Mouse (Mus musculus): ENCODE data around the gene D130043K22Rik. TPM values are rescaled to one million over a fixed set of nuclear protein-coding genes. Genes with fewer than 3 reads are reported as not detected.

The D130043K22Rik gene
- polyA plus RNA-seq, 1 experiment from 2014 or later = 0.67 TPM

- Histone ChIP-seq H3K27ac (ENCODE audit: low read depth, low read length) (no peak overlapping the region), H3K9me3 (ENCODE audit: control insufficient read depth, low read length) (no peaks in the 10 kb centered on the region), H3K4me3 (ENCODE audit: low read depth, low read length) (no peak overlapping the region), H3K4me1 (replicated peaks; ENCODE audit: control insufficient read depth, insufficient read depth, low read length) (no peaks in the 10 kb centered on the region), H3K4me2 (ENCODE audit: low read depth, low read length, severe bottlenecking) (no peak overlapping the region), H3K9ac (ENCODE audit: low read length) (no peak overlapping the region), H3K36me3 (ENCODE audit: control insufficient read depth, insufficient read depth, low read length) (no peaks in the 10 kb centered on the region), H3K27me3 (ENCODE audit: control insufficient read depth, insufficient read depth, low read length) (no peaks in the 10 kb centered on the region)
- DNase-seq (ENCODE audit: low spot score) = no peak
- WGBS = 85% methylated on average over 9 of the region's 9 CpGs
- ATAC-seq (replicated peaks; ENCODE audit: low FRiP score) = no peak
These were observed 21.8 kb downstream of the D130043K22Rik start for GRCm38 (mm10) chr13:24866430-24867402.

- 89% methylated on average over 10 of the region's 10 CpGs for WGBS
- no peak overlapping the region for H3K9ac ChIP-seq (ENCODE audit: low read length)
- H3K4me3 ChIP-seq (ENCODE audit: low read depth, low read length) = no peak overlapping the region
- no peaks in the 10 kb centered on the region for H3K27me3 ChIP-seq (ENCODE audit: control insufficient read depth, insufficient read depth, low read length)
- no peaks in the 10 kb centered on the region for H3K9me3 ChIP-seq (ENCODE audit: control insufficient read depth, low read length)
- H3K36me3 ChIP-seq (ENCODE audit: control insufficient read depth, insufficient read depth, low read length) = no peaks in the 10 kb centered on the region
- DNase-seq (ENCODE audit: low spot score) (no peak), ATAC-seq (replicated peaks; ENCODE audit: low FRiP score) (no peak)
- H3K27ac ChIP-seq (ENCODE audit: low read depth, low read length) = no peak overlapping the region
- H3K4me2 ChIP-seq (ENCODE audit: low read depth, low read length, severe bottlenecking) = no peak overlapping the region
- no peaks in the 10 kb centered on the region for H3K4me1 ChIP-seq (replicated peaks; ENCODE audit: control insufficient read depth, insufficient read depth, low read length)
These were observed 22.9 kb downstream of the D130043K22Rik start for GRCm38 (mm10) chr13:24867789-24868188.

- no peaks in the 10 kb centered on the region for H3K9me3 ChIP-seq (ENCODE audit: control insufficient read depth, low read length)
- DNase-seq (ENCODE audit: low spot score) (no peak), ATAC-seq (replicated peaks; ENCODE audit: low FRiP score) (no peak)
- H3K4me3 ChIP-seq (ENCODE audit: low read depth, low read length) = no peak overlapping the region
- no peaks in the 10 kb centered on the region for H3K4me1 ChIP-seq (replicated peaks; ENCODE audit: control insufficient read depth, insufficient read depth, low read length)
- no peak overlapping the region for H3K27ac ChIP-seq (ENCODE audit: low read depth, low read length)
- no peaks in the 10 kb centered on the region for H3K36me3 ChIP-seq (ENCODE audit: control insufficient read depth, insufficient read depth, low read length)
- H3K9ac ChIP-seq (ENCODE audit: low read length) = no peak overlapping the region
- H3K4me2 ChIP-seq (ENCODE audit: low read depth, low read length, severe bottlenecking) = no peak overlapping the region
- no peaks in the 10 kb centered on the region for H3K27me3 ChIP-seq (ENCODE audit: control insufficient read depth, insufficient read depth, low read length)
- 90% methylated on average over 7 of the region's 7 CpGs for WGBS
These were observed 23.3 kb downstream of the D130043K22Rik start for GRCm38 (mm10) chr13:24868233-24868632.

GRCm38 (mm10) chr13:24879359-24880040 is 34.6 kb downstream of the D130043K22Rik start:
- DNase-seq (ENCODE audit: low spot score) (no peak), ATAC-seq (replicated peaks; ENCODE audit: low FRiP score) (no peak)
- no peaks in the 10 kb centered on the region for H3K27me3 ChIP-seq (ENCODE audit: control insufficient read depth, insufficient read depth, low read length)
- WGBS = 92% methylated on average over 15 of the region's 15 CpGs
- H3K4me2 ChIP-seq (ENCODE audit: low read depth, low read length, severe bottlenecking) = no peak overlapping the region
- no peaks in the 10 kb centered on the region for H3K9me3 ChIP-seq (ENCODE audit: control insufficient read depth, low read length)
- no peak overlapping the region for H3K27ac ChIP-seq (ENCODE audit: low read depth, low read length)
- H3K9ac ChIP-seq (ENCODE audit: low read length) = no peak overlapping the region
- no peaks in the 10 kb centered on the region for H3K4me1 ChIP-seq (replicated peaks; ENCODE audit: control insufficient read depth, insufficient read depth, low read length)
- H3K36me3 ChIP-seq (ENCODE audit: control insufficient read depth, insufficient read depth, low read length) = no peaks in the 10 kb centered on the region
- no peak overlapping the region for H3K4me3 ChIP-seq (ENCODE audit: low read depth, low read length)

GRCm38 (mm10) chr13:24880208-24880607 is 35.3 kb downstream of the D130043K22Rik start:
- DNase-seq (ENCODE audit: low spot score) = no peak
- H3K9ac ChIP-seq (ENCODE audit: low read length) = no peak overlapping the region
- H3K4me1 ChIP-seq (replicated peaks; ENCODE audit: control insufficient read depth, insufficient read depth, low read length) = no peaks in the 10 kb centered on the region
- H3K4me2 ChIP-seq (ENCODE audit: low read depth, low read length, severe bottlenecking) = no peak overlapping the region
- WGBS = 88% methylated on average over 6 of the region's 6 CpGs
- H3K27me3 ChIP-seq (ENCODE audit: control insufficient read depth, insufficient read depth, low read length) = no peaks in the 10 kb centered on the region
- H3K27ac ChIP-seq (ENCODE audit: low read depth, low read length) = no peak overlapping the region
- no peak overlapping the region for H3K4me3 ChIP-seq (ENCODE audit: low read depth, low read length)
- H3K9me3 ChIP-seq (ENCODE audit: control insufficient read depth, low read length) = no peaks in the 10 kb centered on the region
- no peak for ATAC-seq (replicated peaks; ENCODE audit: low FRiP score)
- no peaks in the 10 kb centered on the region for H3K36me3 ChIP-seq (ENCODE audit: control insufficient read depth, insufficient read depth, low read length)

- 97% methylated on average over 5 of the region's 5 CpGs for WGBS
- Histone ChIP-seq H3K27me3 (ENCODE audit: control insufficient read depth, insufficient read depth, low read length) (no peaks in the 10 kb centered on the region), H3K9ac (ENCODE audit: low read length) (no peak overlapping the region), H3K36me3 (ENCODE audit: control insufficient read depth, insufficient read depth, low read length) (no peaks in the 10 kb centered on the region), H3K4me3 (ENCODE audit: low read depth, low read length) (no peak overlapping the region), H3K9me3 (ENCODE audit: control insufficient read depth, low read length) (no peaks in the 10 kb centered on the region), H3K27ac (ENCODE audit: low read depth, low read length) (no peak overlapping the region), H3K4me1 (replicated peaks; ENCODE audit: control insufficient read depth, insufficient read depth, low read length) (no peaks in the 10 kb centered on the region), H3K4me2 (ENCODE audit: low read depth, low read length, severe bottlenecking) (no peak overlapping the region)
- ATAC-seq (replicated peaks; ENCODE audit: low FRiP score) (no peak), DNase-seq (ENCODE audit: low spot score) (no peak)
These were observed 35.8 kb downstream of the D130043K22Rik start for GRCm38 (mm10) chr13:24880704-24881103.

- H3K27me3 ChIP-seq (ENCODE audit: control insufficient read depth, insufficient read depth, low read length) = no peaks in the 10 kb centered on the region
These were observed 37.5 kb downstream of the D130043K22Rik start for GRCm38 (mm10) chr13:24882411-24882810.

GRCm38 (mm10) chr13:24889554-24889953 is 44.6 kb downstream of the D130043K22Rik start:
- Histone ChIP-seq H3K4me3 (ENCODE audit: low read depth, low read length) (no peak overlapping the region), H3K9me3 (ENCODE audit: control insufficient read depth, low read length) (no peaks in the 10 kb centered on the region), H3K4me1 (replicated peaks; ENCODE audit: control insufficient read depth, insufficient read depth, low read length) (no peaks in the 10 kb centered on the region), H3K27ac (ENCODE audit: low read depth, low read length) (no peak overlapping the region), H3K4me2 (ENCODE audit: low read depth, low read length, severe bottlenecking) (no peak overlapping the region), H3K9ac (ENCODE audit: low read length) (no peak overlapping the region), H3K36me3 (ENCODE audit: control insufficient read depth, insufficient read depth, low read length) (no peaks in the 10 kb centered on the region), H3K27me3 (ENCODE audit: control insufficient read depth, insufficient read depth, low read length) (no peaks in the 10 kb centered on the region)
- WGBS = 84% methylated on average over 1 of the region's 1 CpGs
- DNase-seq (ENCODE audit: low spot score) (no peak), ATAC-seq (replicated peaks; ENCODE audit: low FRiP score) (no peak)

More at GRCm38 (mm10) chr13:24882411-24882810, 37.5 kb downstream of the D130043K22Rik start:
- 92% methylated on average over 6 of the region's 6 CpGs for WGBS
- Histone ChIP-seq H3K36me3 (ENCODE audit: control insufficient read depth, insufficient read depth, low read length) (no peaks in the 10 kb centered on the region), H3K4me1 (replicated peaks; ENCODE audit: control insufficient read depth, insufficient read depth, low read length) (no peaks in the 10 kb centered on the region), H3K9ac (ENCODE audit: low read length) (no peak overlapping the region), H3K4me2 (ENCODE audit: low read depth, low read length, severe bottlenecking) (no peak overlapping the region), H3K4me3 (ENCODE audit: low read depth, low read length) (no peak overlapping the region), H3K27ac (ENCODE audit: low read depth, low read length) (no peak overlapping the region), H3K9me3 (ENCODE audit: control insufficient read depth, low read length) (no peaks in the 10 kb centered on the region)
- ATAC-seq (replicated peaks; ENCODE audit: low FRiP score) (no peak), DNase-seq (ENCODE audit: low spot score) (peak; percentile 31)

Data from forebrain, embryonic 11.5 days (tissue).